Mouse (Mus musculus) testis, adult 2 months (tissue): ENCODE results near the gene Zmiz1.

Source experiments
- CTCF ChIP-seq: fragments of 200-500 bp; IDR thresholded peaks from 2 replicates; pipeline ENCODE4 v1.5.1; 2012; ENCODE audit warnings: low read depth, mild to moderate bottlenecking, inconsistent platforms, low read length, moderate library complexity; ENCODE audit not compliant: control insufficient read depth, insufficient read depth, insufficient replicate concordance
- POLR2A ChIP-seq: fragments of 200-500 bp; IDR thresholded peaks from 2 replicates; pipeline ENCODE4 v1.6.1; 2012; ENCODE audit warnings: low read depth, mild to moderate bottlenecking, inconsistent platforms, low read length, moderate library complexity; ENCODE audit not compliant: control insufficient read depth

DNA sequence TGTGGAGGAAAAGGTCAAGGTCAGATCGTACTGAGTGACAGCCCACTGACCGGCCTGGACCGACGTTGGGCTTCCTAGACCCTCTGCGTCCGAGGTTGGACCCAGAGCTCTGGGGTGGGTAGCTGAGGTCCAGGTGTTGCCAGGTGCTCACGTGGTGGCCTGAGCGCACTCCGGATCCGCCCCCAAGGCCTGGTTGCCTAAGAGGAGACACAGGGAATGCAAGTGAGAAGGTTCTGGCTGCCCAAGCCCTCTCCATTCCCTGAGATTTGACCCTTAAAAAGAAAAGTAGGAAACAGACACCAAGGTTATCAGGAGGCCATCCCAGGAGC, 235.5 kb downstream of the Zmiz1 start:
- TF ChIP-seq CTCF (no peak), POLR2A (no peak)
